Mouse (Mus musculus): ENCODE measurements around the gene Hmgb2.

Hmgb2 gene

GRCm38 (mm10) chr8:57560926-57561325 lies 49.2 kb downstream of the Hmgb2 start:
- no peak for DNase-seq (ENCODE audit: low spot score)

DNA sequence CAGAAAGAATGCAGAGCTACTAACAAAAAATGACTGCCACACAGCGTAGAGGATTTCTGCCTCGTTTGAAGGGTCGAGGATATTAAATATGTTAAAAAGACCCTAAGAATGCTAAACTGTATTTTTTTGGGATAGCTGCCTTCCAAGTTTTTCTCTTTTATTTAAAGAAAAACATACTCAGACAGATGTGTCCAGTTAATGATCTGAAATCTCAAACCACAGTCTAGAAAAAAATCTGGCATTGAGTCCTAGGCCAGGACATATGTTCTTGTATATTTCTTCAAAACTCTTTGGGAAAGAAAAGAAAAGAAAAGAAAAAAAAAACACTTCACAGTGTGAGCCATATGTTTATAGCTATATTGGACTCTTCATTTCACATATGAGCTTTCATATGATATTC lies 51.0 kb downstream of the Hmgb2 start:
- DNase-seq (ENCODE audit: low spot score), result no peak

GRCm38 (mm10) chr8:57563726-57564125 lies 52.0 kb downstream of the Hmgb2 start:
- DNase-seq (ENCODE audit: low spot score), result peak; percentile 23

DNA sequence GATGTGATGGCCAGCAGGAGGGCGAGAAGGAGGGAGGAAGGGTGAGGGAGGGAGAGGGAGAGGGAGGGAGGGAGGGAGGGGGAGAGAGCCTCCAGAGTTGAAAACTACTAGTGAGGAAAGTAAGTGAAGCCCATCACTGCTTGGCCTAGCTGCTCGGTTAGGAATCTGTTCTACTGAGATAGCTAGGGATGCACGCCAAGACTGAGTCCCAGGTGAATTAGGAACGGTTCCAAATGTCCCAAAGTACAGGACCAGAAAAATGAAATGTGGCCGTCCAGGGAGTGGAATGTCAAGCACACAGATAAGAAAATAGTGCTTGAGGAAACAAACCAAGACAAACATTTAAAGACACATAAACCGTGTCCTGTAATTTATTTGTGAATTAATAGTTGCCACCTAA lies 53.3 kb downstream of the Hmgb2 start:
- no peak for DNase-seq (ENCODE audit: low spot score)
